Mouse (Mus musculus) C2C12 (cell line): ENCODE results near the gene Nuak2. TPM values are rescaled to one million over a fixed set of nuclear protein-coding genes. Genes with fewer than 3 reads are reported as not detected.
"Not testable (repeated sequence)": the region's sequence is repeated elsewhere in the genome, so short reads cannot be mapped to it uniquely, and the experiment has no call there.

Source experiments
- H3K27me3 ChIP-seq: one replicate; pipeline ENCODE4 v1.6.1; 2011; ENCODE audit not compliant: control insufficient read depth, insufficient read depth, insufficient read length
- H3K36me3 ChIP-seq: one replicate; pipeline ENCODE4 v1.6.1; 2011; ENCODE audit not compliant: control insufficient read depth, insufficient read depth
- H3K4me3 ChIP-seq: one replicate; pipeline ENCODE4 v1.5.1; 2011; ENCODE audit warnings: mild to moderate bottlenecking, control low read depth; ENCODE audit not compliant: poor library complexity, insufficient read depth, severe bottlenecking
- H3K79me2 ChIP-seq: one replicate; pipeline ENCODE4 v1.6.1; 2011; ENCODE audit not compliant: control insufficient read depth, insufficient read depth
- H3K79me3 ChIP-seq: one replicate; pipeline ENCODE4 v1.6.1; 2011; ENCODE audit warnings: low read depth, control low read depth
- H3ac ChIP-seq: one replicate; pipeline ENCODE3; 2011; ENCODE audit warnings: low read depth; ENCODE audit not compliant: control insufficient read depth, insufficient read length
- CEBPB ChIP-seq: IDR thresholded peaks from one replicate; pipeline ENCODE4 v1.6.1; 2011; ENCODE audit warnings: low read depth, mild to moderate bottlenecking, control low read depth, moderate library complexity
- CTCF ChIP-seq: IDR thresholded peaks from one replicate; pipeline ENCODE4 v1.5.1; 2011; ENCODE audit not compliant: control insufficient read depth, insufficient read depth, insufficient read length
- FOSL1 ChIP-seq: IDR thresholded peaks from one replicate; pipeline ENCODE4 v1.8.0; 2011; ENCODE audit warnings: mild to moderate bottlenecking, low read length; ENCODE audit not compliant: poor library complexity, insufficient read depth, severe bottlenecking
- MAX ChIP-seq: IDR thresholded peaks from one replicate; pipeline ENCODE4 v1.6.1; 2011; ENCODE audit warnings: mild to moderate bottlenecking, control low read depth
- MYOD1 ChIP-seq: IDR thresholded peaks from one replicate; pipeline ENCODE4 v1.6.1; 2011; ENCODE audit warnings: low read depth; ENCODE audit not compliant: control insufficient read depth, insufficient read length
- MYOG ChIP-seq: IDR thresholded peaks from one replicate; pipeline ENCODE4 v1.6.1; 2011; ENCODE audit not compliant: control insufficient read depth, insufficient read length; ENCODE audit errors: extremely low read depth
- USF1 ChIP-seq: IDR thresholded peaks from one replicate; pipeline ENCODE4 v1.6.1; 2011; ENCODE audit warnings: low read depth, mild to moderate bottlenecking, control low read depth, moderate library complexity
- polyA plus RNA-seq: library from polyadenylated mRNA; unstranded; fragments of >200 nt; fragmentation: generic; extraction: Trizol; gene quantifications from one replicate; pipeline ENCODE4 v1.2.1, GENCODE M21; 2012; ENCODE audit warnings: missing spikeins

Gene Nuak2
- polyA plus RNA-seq, 1 experiment, result 11.7 TPM

DNA sequence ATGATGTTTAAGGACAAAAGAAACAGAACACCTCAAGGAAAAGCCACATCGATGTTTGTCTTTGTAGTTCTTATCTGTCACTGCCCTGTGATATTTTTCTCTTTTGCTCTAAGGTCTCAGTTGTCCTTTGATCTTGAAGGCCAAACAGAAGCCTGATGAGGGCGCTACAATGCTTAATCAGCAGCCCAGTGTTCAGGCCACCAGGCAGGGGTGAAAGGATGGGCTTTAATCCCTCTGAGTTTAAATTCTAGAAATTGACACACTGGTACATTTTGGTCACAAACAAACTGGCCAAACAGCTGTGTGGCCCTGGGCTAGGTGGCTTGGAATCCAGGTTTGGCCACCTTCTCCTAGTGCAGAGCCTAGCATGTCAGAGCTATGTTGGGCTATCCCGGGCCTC lies 39.2 kb upstream of the Nuak2 start:
- no peaks in the 10 kb centered on the region for H3K27me3 ChIP-seq
- peaks cover 20% of the 10 kb centered on the region for H3K36me3 ChIP-seq
- H3K4me3 ChIP-seq, result no peak overlapping the region
- no peaks in the 10 kb centered on the region for H3K79me2 ChIP-seq
- no peak overlapping the region for H3ac ChIP-seq
- no peaks in the 10 kb centered on the region for H3K79me3 ChIP-seq
- TF ChIP-seq CEBPB (no peak), MAX (no peak), USF1 (no peak), MYOD1 (no peak), CTCF (no peak), MYOG (no peak), FOSL1 (no peak)

DNA sequence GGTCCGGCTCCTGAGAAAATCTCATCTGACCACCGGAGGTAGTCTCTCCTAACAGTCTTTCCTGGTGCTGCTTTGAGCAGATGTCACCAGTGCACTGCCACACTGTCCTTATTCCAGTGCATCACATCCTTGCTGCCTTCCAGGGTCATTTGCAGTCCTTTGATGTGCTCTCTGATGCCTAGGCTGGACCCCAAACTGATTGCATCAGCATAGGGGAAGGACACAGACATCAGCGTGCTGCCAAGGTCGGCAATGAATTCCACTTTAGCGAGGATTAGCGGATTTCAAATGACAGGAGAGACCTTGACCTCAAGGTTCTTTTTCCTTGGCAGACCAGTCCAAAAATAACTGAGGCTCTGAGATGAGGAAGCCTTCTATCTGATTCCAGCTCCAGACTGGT lies 38.8 kb upstream of the Nuak2 start:
- H3ac ChIP-seq, result no peak overlapping the region
- H3K79me2 ChIP-seq, result no peaks in the 10 kb centered on the region
- no peak for TF ChIP-seq FOSL1
- TF ChIP-seq MYOG, result no peak
- no peak for TF ChIP-seq MAX
- TF ChIP-seq CTCF, result no peak
- no peak for TF ChIP-seq USF1
- TF ChIP-seq CEBPB, result no peak
- no peak for TF ChIP-seq MYOD1
- H3K27me3 ChIP-seq, result no peaks in the 10 kb centered on the region
- H3K36me3 ChIP-seq, result peaks cover 24% of the 10 kb centered on the region
- no peaks in the 10 kb centered on the region for H3K79me3 ChIP-seq
- H3K4me3 ChIP-seq, result no peak overlapping the region

DNA sequence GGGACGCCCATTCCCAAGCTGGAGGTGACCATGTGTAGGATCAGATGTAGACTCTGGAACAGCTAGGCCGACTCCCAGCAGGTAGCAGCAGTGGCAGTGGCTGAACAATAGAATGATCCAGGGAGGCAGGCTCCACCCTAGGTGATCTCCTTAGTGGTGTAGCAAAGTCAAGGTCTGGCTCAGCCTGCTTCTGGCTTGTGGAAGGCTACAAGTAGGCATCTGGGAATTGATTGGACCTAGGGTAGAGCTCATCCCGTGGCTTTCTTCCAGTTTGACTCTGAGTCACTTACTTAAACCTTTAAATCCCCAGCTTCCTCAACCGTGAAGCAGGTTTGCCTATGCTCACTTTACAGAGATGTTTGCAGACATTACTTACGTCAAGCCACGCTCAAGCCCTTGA lies 35.3 kb upstream of the Nuak2 start:
- H3K79me2 ChIP-seq, H3K27me3 ChIP-seq: not testable (repeated sequence)

DNA sequence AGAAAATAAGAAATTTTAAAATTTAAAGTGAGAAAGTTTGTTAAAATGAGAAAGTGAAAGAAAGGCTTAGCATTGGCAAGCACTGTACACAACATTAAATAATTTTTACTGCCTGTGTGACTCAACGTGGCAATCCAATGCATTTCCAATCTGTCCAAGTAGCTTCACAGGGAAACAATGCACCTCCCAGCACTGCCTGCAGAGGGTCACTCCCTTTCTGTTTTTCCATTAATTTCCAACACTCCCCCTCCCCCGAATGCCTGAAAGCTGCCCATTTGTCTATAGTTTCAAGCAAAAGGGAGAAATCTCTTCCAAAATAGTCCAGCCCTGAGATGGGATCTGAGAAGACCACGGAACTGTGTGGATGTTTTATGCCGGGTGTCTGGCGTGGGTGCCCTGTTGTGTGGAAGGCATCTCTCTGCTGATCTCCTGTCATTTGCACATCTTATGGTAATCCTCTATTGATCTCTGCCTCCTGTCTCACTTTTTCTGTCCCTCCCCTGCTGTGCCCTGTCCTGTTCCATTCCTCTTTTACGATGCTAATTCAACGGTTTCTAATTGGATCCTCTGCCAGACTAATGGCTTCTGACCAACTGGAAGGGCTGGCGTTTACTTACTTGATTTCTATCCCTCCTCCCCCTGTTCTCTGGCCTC lies 34.3 kb upstream of the Nuak2 start:
- Histone ChIP-seq H3ac (no peak overlapping the region), H3K4me3 (no peak overlapping the region), H3K79me3 (no peaks in the 10 kb centered on the region), H3K79me2 (peaks cover 5% of the 10 kb centered on the region), H3K36me3 (peaks cover 35% of the 10 kb centered on the region), H3K27me3 (no peaks in the 10 kb centered on the region)
- TF ChIP-seq FOSL1, result no peak
- no peak for TF ChIP-seq MYOG
- no peak for TF ChIP-seq USF1
- no peak for TF ChIP-seq CTCF
- no peak for TF ChIP-seq MAX
- no peak for TF ChIP-seq MYOD1
- no peak for TF ChIP-seq CEBPB

More for the DNA sequence above, 35.3 kb upstream of the Nuak2 start:
- H3ac ChIP-seq, H3K79me3 ChIP-seq, H3K4me3 ChIP-seq: not testable (repeated sequence)
- H3K36me3 ChIP-seq, result peaks cover 35% of the 10 kb centered on the region

DNA sequence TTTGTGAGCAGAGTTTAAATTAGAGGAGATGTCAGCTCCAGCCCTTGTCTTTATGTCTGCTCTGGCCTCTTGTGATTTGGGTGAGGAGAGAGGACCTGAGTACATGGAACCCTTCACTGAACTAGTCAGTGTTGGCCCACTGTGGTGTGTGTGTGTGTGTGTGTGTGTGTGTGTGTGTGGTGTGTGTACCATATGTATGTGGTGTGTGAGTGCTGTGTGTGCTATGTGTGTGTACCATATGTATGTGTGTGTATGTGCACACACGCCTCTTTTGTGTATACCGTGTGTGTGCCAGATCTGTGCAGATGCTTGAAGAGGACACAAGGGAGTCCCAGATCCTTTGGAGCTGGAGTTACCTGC lies 33.8 kb upstream of the Nuak2 start:
- Histone ChIP-seq H3K79me3 (no peaks in the 10 kb centered on the region), H3K79me2 (peaks cover 10% of the 10 kb centered on the region), H3K27me3 (no peaks in the 10 kb centered on the region), H3K4me3 (no peak overlapping the region), H3ac (no peak overlapping the region), H3K36me3 (peaks cover 35% of the 10 kb centered on the region)
- TF ChIP-seq MYOD1, result no peak
- no peak for TF ChIP-seq CTCF
- no peak for TF ChIP-seq FOSL1
- no peak for TF ChIP-seq CEBPB
- TF ChIP-seq MYOG, result no peak
- TF ChIP-seq USF1, result no peak

DNA sequence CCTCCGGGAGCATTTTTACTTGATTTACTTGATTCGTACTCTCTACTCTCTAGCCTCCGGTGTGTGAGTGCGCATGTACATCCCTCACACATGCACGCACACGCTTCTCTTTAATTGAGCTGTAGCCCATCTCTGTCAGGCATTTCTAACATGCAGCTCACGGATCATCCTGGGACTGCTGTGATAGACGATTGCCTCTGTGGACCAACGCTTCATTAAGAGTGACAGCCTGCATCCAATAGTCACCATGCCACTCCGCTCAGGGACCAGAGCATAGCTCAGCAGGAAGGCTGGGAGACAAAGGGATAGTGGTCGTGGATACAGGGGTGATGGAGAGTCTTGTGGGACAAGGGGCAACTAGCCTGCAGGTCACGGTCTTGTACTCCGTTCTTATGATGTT lies 32.9 kb upstream of the Nuak2 start:
- peaks cover 18% of the 10 kb centered on the region for H3K79me2 ChIP-seq
- H3K36me3 ChIP-seq, result peaks cover 35% of the 10 kb centered on the region
- no peak overlapping the region for H3K4me3 ChIP-seq
- H3ac ChIP-seq, result no peak overlapping the region
- H3K79me3 ChIP-seq, result no peaks in the 10 kb centered on the region
- no peaks in the 10 kb centered on the region for H3K27me3 ChIP-seq
- no peak for TF ChIP-seq MYOD1
- no peak for TF ChIP-seq USF1
- no peak for TF ChIP-seq MYOG
- TF ChIP-seq MAX, result no peak
- no peak for TF ChIP-seq CTCF
- TF ChIP-seq FOSL1, result no peak
- no peak for TF ChIP-seq CEBPB
